Mouse (Mus musculus) CH12.LX (cell line): Measurements from ENCODE around the gene Olfr437.

Source experiments
- CTCF ChIP-seq, 2 experiments: IDR thresholded peaks in 1 of 2; conservative IDR thresholded peaks in 1 of 2; 2 replicates each; pipeline ENCODE4 v1.5.1; 2011 to 2012; ENCODE audit warnings: low read depth in 2 of 2, low read length in 2 of 2, improper control_type of control experiment in 1 of 2, inconsistent platforms in 1 of 2, mild to moderate bottlenecking in 1 of 2, moderate library complexity in 1 of 2
- EP300 ChIP-seq: IDR thresholded peaks from 2 replicates; pipeline ENCODE4 v1.6.1; 2011; ENCODE audit warnings: low read length, improper control_type of control experiment
- POLR2A ChIP-seq: IDR thresholded peaks from 2 replicates; pipeline ENCODE4 v1.6.1; 2011; ENCODE audit warnings: low read depth, mild to moderate bottlenecking, improper control_type of control experiment, low read length
- ZKSCAN1 ChIP-seq: IDR thresholded peaks from 2 replicates; pipeline ENCODE4 v1.6.1; 2012; ENCODE audit warnings: low read depth, inconsistent platforms, low read length, improper control_type of control experiment, borderline replicate concordance

- no peak for TF ChIP-seq ZKSCAN1
- TF ChIP-seq POLR2A, result no peak
- no peak for TF ChIP-seq CTCF (conservative IDR thresholded peaks at IDR 0.05 in 1 of 2, IDR thresholded peaks at IDR 0.05 in 1 of 2; ENCODE audit: low read depth in 2 of 2, low read length in 2 of 2)
- no peak for TF ChIP-seq EP300
Observed at GRCm38 (mm10) chr6:43178584-43179501, 15.8 kb downstream of the Olfr437 start.
